Comparison of ENCODE assay signal across 14 mouse cellular contexts in the genomic region with DNA sequence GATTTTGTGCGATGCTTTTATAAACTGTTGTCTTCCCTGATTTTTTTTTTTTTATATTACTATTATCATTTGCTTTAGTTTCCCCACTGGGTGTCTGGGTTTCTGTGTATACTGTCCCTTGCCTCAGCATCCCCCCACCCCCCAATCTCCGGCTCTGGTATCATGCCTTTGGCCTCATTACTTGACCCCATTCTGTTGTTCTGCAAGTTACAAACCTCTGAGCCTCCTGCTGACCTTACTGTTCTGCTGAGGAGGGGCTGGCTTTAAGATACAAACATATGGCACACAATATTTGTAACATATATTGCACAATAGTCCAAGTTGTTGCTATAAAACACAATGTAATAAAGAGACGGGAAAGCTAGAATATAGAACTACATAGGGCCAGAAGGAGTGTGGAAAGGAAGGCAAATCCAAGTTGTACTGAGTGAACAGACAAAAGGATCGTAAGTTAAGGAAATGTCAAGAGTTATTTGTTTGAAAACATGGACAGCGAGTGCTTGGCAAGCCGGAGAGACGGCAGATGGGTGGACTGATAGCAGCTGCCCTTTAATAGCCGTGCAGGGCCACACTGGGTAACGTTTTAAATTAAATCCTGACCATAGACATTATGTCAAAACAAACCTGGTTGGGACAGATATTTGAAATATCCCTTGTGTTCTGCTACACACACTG. TPM values are rescaled to one million over a fixed set of nuclear protein-coding genes. Genes with fewer than 3 reads are reported as not detected.
DNase-seq lines count a peak whose midpoint lies in the region; ATAC-seq and TF ChIP-seq lines count a peak whose summit lies in the region.
"Had no signal": no experiment of that assay in that cellular context is flagged by ENCODE, and none has a peak within 500 bp of the region (broad histone marks: within the 10 kb centered on the region; RNA-seq: fewer than 3 reads in every experiment).

No protein-coding gene starts in this region.

- TF ChIP-seq CTCF in gastrocnemius, adult 2 months (IDR thresholded peaks at IDR 0.05) = no peak

- DNase-seq in gastrocnemius, adult 2 months = peak; percentile 7
- no peak for DNase-seq in gastrocnemius, adult 18-20 months (ENCODE audit: low spot score)
- peak; percentile 65 for DNase-seq in left cerebral cortex, postnatal 4 days
- DNase-seq in left cerebral cortex, postnatal 36 days (ENCODE audit: low spot score in 2 of 2) = no peak
- peak; percentile 27 for DNase-seq in MN1 (ENCODE audit: low spot score)
- DNase-seq in cerebellum, postnatal 10 days = peak; percentile 82
- DNase-seq: thymus, postnatal 25 days had no signal

- H3K4me3 ChIP-seq in gastrocnemius, adult 2 months = no peak overlapping the region
- H3K4me3 ChIP-seq: forebrain, embryonic 15.5 days; heart, embryonic 12.5 days; liver, embryonic 12.5 days; myocyte; stomach, embryonic 15.5 days had no signal

- no peak overlapping the region for H3K27ac ChIP-seq in gastrocnemius, adult 2 months
- H3K27ac ChIP-seq: forebrain, embryonic 15.5 days; liver, embryonic 12.5 days; stomach, embryonic 15.5 days had no signal

- ATAC-seq in erythroblast, adult 5-6 weeks (replicated peaks; ENCODE audit: low FRiP score, poor library complexity, severe bottlenecking) = no peak
- ATAC-seq in monocyte, adult 5-6 weeks (replicated peaks; ENCODE audit: insufficient number of reproducible peaks, low FRiP score, low TSS enrichment, poor library complexity, severe bottlenecking) = no peak
- ATAC-seq: forebrain, embryonic 15.5 days; liver, embryonic 12.5 days had no signal

- intact Hi-C loops in gastrocnemius, adult 2 months (cut with DNase I) = no loop called here
- intact Hi-C loops in left cerebral cortex, postnatal 4 days (cut with DNase I) = no loop called here
- intact Hi-C loops in left cerebral cortex, postnatal 36 days (cut with DNase I) = no loop called here

RNA-seq across cellular contexts. Expression of gene Inpp5a, which starts 49.2 kb away (rescaled TPM):
- 10 to 100 TPM; 77.2 to 95.0 TPM for total RNA-seq in gastrocnemius, adult 2 months (2021)
- 10 to 100 TPM; 77.1 to 92.8 TPM for total RNA-seq in gastrocnemius, adult 18-20 months (2021)
- total RNA-seq in left cerebral cortex, postnatal 4 days (2021) = 10 to 100 TPM; 28.6 to 29.6 TPM
- 10 to 100 TPM; 56.5 to 60.1 TPM for total RNA-seq in left cerebral cortex, postnatal 36 days (2021)
- 3.1 and 4.4 TPM in 2 replicates for total RNA-seq in erythroblast, adult 5-6 weeks (2015; ENCODE audit: low replicate concordance)
- 3.1 and 6.9 TPM in 2 replicates for total RNA-seq in erythroblast, adult 5-6 weeks (2017; ENCODE audit: low replicate concordance)
- 9.5 to 39.9 TPM (median 10.0 TPM) in 3 replicates for total RNA-seq in monocyte, adult 5-6 weeks (2017)

Comparison
In these comparisons a context has a peak if more than half of its experiments do, and no peak if none do; other contexts are left out.
1. DNase-seq: peak in gastrocnemius, adult 2 months (single experiment), left cerebral cortex, postnatal 4 days (single experiment), MN1 (single experiment) and cerebellum, postnatal 10 days (2 of 2); none in gastrocnemius, adult 18-20 months (single experiment) and left cerebral cortex, postnatal 36 days (0 of 2).